Mouse (Mus musculus) adrenal gland, adult 18-20 months (tissue): ENCODE data around the gene Bcr. TPM values are rescaled to one million over a fixed set of nuclear protein-coding genes. Genes with fewer than 3 reads are reported as not detected.

Experiments
- DNase-seq, 2 experiments: peaks; one replicate each; pipeline ENCODE4 v3.0.0; 2021 to 2022; ENCODE audit warnings: low spot score in 2 of 2
- total RNA-seq, 2 experiments: library from RNA; stranded (reverse); gene quantifications; 1 replicate in 1 of 2; 2 replicates in 1 of 2; pipeline ENCODE4 v1.2.3; 2021

Bcr gene
- total RNA-seq, 2 experiments from 2014 or later = 35.0 to 41.0 TPM

DNA sequence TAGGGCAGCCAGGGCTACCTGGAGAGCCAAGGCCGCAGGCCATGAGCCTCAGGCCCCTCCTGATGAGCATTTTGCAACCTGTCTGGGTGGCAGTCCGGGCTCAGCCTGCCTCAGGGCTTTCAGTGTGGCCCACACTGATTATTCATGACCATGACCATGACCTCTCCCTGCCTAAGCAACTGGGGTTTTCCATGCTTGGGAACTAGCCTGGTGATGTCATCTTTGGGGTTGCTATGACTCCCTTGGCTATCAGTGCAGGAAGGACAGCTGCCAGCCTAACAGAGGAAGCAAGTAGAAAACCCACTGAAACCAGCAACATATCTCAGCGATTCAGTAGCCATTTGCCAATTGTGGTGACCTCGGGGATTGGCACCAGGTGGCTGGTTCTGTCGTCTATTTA is 60.6 kb downstream of the Bcr start:
- peak; percentile 40 to 62 for DNase-seq

DNA sequence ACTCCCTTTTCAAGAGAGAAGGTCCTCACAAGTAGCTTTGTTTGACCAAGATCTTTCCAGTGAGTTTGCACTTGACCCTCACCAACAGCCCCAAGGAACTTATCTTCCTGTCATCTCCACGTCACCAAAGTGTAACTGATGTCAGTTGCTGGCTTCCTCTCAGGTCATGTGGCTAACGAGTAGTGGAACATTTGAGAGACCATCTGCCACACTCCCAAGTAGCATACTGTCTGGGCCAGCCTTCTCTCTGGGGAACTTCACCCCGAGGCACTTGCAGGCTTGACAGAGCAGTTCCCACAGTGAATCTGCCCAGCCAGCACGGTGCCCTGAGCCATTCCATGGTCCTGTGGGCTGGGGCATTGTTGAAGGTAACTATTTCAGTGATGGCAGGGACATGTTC is 65.2 kb downstream of the Bcr start:
- DNase-seq = no peak

DNA sequence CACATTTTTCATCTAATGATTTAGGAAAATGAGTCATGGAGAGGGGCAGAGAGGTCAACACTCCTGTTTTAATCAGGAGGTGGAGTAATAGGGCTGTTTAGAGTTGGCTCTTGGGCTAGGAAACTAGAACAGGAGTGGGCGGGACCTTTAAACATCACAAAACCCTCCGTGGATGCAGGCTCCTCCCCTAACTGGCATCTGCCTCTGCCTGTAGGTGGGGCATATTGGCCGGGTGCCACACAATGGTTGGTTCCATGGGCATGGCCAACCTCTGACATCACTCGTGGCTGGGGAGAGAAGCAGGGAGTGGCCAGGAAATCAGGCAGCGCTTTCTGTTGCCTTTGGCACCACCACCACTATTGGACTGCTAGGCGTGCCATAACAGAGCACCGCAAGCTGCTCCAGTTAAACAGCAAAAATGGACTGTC is 68.9 kb downstream of the Bcr start:
- DNase-seq = peak; percentile 68 to 77

DNA sequence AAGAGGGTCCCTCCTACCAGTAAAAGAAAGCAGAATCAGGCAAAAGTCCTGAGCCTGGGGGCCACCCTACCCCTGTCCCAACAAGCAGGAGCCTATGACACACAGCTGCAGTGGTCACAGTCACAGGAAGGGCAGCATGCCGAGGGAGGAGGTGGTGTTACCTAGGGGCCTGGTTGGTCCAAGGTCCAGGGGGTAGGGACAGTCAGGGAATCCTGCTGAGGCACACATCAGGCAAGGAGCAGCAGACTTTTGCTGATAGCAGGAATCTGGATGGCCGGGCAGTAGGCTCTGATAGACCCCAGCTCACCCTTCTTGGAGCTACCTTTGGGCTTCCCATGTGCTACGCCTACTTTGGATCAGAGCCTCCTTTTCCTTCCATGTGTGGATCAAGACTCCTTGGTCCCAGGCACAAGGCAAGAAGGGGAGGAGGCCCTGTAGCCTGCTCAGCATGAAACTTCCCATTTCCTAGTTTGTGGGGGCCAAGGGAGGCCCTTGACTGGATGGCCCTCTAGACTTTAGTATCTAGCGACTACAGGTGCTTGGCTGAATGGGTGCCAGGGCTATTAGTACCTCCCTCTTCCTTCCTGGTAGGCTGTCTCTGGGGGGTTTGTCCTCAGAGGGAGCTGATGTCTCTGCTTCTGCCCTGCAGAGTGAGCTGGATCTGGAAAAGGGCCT is 70.1 kb downstream of the Bcr start:
- DNase-seq = no peak

- no peak for DNase-seq
These were observed 71.2 kb downstream of the Bcr start for GRCm38 (mm10) chr10:75131625-75132024.

DNA sequence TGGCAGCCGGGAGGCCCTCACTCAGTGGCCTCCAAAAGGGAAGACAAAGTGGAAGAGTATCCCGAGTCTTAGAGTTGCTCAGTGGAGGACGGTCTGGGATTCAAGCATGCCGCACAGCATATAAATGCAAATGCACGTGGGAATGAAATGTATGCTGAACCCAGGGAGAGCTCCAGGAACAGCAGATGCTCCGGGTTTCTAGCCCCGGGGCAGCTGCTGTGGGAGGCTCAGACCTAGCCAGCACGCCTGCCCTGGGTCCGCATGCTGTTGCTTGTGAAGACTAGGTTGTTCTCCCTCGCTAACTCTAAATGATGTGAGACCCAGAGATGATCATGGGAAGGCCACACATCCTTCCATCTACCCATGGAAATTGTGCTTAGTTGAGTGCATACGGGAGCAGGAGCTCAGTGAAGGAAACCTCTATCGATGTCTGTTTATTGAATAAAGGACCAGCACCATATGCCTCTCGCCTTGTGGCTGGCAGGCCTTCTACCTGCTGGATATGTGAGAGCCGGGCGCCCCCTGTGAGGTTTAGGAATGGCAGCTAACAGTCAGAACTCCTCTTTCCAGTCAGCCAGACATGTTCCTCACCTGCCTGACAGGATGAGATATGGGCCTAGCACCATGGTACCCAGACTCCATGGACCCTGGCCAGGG is 74.6 kb downstream of the Bcr start:
- no peak for DNase-seq

DNA sequence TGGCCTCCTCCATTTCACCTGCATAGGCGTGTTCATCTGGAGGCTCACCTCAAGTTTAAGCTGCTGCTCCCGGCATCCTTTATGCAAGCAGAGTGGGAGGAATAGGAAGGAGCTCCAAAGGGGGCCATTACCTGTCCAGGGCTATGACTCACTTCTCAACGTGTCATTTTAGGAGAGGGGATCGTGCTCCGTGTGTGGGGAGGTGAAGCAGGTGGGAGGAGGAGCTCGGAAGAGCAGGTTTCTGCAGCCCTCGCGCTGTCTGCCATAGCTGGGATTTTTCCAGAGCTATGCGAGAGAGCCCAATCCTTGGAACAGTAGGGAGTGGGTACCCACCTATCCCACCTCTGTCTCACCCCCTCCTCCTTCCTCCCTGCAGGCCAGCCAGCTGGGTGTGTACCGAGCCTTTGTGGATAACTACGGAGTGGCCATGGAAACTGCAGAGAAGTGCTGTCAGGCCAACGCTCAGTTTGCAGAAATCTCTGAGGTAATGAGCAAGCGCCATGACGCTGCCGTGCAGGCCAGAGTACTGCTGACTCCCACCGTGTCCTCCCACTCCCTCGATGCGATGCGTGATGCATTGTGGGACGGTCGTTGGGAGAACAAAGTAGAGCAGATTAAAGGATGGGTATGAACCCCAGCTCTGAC is 75.2 kb downstream of the Bcr start:
- no peak for DNase-seq

DNA sequence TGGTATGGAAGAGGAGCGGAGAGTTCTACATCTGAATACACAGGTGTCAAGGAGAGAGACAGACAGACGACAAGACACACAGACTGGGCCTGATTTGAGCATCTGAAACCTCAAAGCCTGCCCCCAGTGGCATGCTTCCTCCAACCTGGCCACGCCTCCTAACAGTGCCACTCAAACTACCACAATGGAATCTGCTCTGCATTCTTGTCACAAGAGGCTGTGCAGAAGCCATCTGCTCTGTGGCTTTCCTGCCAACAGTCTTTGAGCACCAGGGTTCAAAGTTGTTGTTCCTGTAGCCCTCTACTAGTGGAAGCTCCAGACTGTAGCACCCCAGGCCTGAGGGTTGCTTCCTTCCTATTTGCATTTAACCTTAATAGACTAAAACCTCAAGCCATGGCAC is 76.8 kb downstream of the Bcr start:
- no peak for DNase-seq

- no peak for DNase-seq
These were observed 84.8 kb downstream of the Bcr start for GRCm38 (mm10) chr10:75145221-75145620.

DNA sequence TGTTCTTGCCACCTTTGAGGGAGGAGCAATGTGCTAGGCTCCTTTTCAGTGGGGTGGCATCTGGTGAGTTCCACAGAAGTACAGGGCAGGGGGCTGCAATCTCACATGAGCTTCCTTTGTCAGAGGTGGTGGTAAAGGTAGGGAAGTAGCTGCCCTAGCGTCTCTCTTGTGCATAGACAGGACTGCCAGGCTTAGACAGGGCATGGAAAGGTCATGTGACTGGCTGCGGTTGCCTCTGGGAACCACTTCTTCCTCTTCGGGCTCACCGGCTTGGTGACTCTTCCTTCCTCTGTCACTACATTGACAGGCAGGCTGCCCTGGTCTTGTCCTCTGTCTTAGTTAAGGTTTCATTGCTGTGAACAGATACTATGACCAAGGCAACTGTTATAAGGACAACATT is 85.6 kb downstream of the Bcr start:
- no peak for DNase-seq

DNA sequence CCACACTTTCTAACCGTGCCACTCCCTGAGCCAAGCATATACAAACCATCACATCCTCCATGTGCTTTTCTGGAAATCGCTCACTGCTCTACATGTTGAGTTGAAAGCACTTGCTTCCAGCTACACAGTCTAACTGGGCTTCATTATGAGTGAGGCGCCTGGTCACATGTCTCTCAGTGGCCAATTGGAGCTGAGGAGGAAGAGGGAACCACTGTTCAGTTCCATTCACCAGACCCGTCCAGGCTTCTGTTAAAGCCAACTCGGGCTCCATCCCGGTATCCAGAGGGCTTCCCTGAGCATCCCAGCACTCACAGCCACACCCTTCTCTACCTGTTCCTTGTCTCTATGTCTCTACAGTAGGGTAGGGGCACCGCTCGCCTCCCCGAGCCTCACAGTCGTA is 86.2 kb downstream of the Bcr start:
- no peak for DNase-seq

DNA sequence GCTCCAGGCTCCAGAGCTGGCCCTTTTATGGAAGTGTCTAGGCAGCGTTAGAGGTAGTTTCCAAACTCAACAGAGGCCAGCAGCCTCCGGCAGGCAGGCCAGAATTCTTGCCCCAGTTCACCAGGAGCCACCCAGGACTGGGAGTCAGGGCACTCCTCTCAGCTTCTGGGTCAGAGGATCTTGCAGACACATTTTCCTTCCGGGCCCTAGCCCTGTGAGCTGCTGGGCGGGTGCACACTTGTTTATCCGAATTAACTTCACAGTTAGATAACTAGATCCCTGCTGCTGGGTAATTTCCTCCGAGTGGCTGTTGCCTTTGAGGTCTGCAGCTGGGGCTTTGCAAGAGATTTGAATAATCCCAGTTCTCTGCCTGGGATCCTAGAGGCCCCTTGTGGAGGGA is 87.9 kb downstream of the Bcr start:
- no peak for DNase-seq

DNA sequence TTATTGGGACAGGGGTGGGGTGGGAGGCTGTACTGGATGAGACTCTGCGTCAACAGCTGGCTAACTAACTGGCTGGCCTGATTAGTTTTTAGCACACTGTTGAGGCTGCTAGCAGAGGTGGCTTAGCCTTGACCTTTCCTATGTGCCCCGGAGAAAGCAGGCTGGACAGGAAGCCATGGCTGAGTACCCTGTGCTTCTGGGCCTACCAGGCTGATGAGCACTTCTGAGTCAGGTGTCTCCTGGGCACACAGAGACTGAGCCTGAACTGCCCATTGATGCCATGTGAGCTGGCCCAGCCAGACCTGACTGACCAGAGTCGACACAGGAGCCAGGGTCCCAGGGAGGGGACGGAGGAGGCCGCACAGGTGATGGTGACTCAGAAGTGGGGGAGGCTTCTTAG is 90.0 kb downstream of the Bcr start:
- DNase-seq = no peak

GRCm38 (mm10) chr10:75151311-75151710 is 90.9 kb downstream of the Bcr start:
- DNase-seq = peak; percentile 51 to 71

- DNase-seq = no peak
These were observed 96.4 kb downstream of the Bcr start for GRCm38 (mm10) chr10:75156835-75157234.

DNA sequence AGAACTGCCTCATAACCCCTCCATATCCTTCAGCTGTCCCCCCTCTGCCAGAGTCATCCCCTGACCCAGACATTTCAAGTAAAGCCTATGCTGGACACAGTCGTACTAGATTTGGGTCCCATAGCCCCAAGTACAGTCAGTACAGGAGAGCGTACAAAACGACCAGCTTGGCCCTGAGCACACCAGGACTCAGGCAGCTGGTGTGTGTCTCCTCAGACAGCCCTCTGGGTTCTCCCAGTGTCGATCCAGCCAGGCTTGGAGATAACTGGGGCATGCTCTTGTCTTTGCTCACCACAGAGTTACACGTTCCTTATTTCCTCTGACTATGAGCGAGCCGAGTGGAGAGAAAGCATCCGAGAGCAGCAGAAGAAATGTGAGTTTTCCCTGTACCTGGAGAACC is 97.3 kb downstream of the Bcr start:
- DNase-seq = no peak

GRCm38 (mm10) chr10:75158356-75158755 is 98.0 kb downstream of the Bcr start:
- DNase-seq = no peak

- no peak for DNase-seq
These were observed 99.9 kb downstream of the Bcr start for GRCm38 (mm10) chr10:75160171-75160900.

DNA sequence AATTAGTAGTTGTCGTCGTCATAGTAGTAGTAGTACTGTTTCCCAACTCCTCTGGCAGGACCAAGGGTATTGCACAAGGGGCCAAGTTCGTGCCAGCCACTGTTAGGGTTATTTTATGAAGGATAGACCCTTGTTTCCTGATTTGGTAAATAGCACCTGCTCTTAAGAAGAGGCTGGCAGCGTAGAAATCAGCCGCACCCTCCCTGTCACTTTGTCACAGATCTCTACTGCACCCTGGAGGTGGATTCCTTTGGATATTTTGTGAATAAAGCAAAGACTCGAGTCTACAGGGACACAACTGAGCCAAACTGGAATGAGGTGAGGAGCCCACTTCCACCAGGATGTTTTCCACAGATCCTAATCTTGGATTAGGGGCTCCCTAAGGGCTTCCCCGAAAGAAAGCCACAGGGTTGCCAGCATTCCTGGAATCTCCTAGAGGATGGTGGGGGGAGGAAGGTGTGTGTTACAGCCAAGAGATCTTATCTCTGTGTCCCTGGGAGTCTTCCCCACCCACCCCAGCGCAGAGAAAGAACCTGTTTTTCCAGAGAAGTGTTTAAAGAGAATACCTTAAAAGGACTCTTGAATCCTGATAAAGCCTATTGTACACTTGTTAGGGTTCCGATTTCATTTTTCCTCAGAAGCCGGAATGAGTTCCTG is 105.6 kb downstream of the Bcr start:
- no peak for DNase-seq

- DNase-seq = no peak
These were observed 106.2 kb downstream of the Bcr start for GRCm38 (mm10) chr10:75166601-75167000.

GRCm38 (mm10) chr10:75170207-75170850 is 109.9 kb downstream of the Bcr start:
- peak in 1 of 2 experiments; percentile 38 for DNase-seq
